Mouse (Mus musculus): ENCODE measurements around the gene Vmn1r12.
"Not testable (repeated sequence)": the region's sequence is repeated elsewhere in the genome, so short reads cannot be mapped to it uniquely, and the experiment has no call there.

The Vmn1r12 gene

GRCm38 (mm10) chr6:57156619-57157018 lies at the start of gene Vmn1r12:
TSS of gene Vmn1r12 (plus strand) at chr6:57156919.
- DNase-seq (ENCODE audit: low spot score in 2 of 2) = no peak

DNA sequence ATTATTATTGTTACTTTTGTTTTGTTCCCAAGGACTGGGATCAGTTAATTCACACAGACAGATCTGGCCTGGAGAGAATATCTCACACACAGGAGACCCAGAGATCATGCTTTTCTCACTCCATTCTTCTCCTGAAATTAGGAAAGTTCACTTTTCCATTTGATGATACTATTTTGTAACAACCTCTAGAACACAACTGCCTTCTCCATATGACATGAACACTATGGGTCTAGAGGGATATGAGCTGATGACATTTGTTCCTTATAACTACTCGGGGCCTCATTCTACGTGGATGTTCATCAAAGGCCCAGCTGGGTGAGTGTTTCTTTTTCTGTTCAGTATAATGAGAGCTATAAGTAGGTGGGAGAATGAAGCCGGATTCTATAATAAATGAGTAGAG lies 47.6 kb upstream of the Vmn1r12 start, which contains the start of gene Vmn1r10:
TSS of gene Vmn1r10 (plus strand) at position 301 of the 400 bp plus-strand sequence.
- DNase-seq (ENCODE audit: low spot score in 2 of 2) = no peak

DNA sequence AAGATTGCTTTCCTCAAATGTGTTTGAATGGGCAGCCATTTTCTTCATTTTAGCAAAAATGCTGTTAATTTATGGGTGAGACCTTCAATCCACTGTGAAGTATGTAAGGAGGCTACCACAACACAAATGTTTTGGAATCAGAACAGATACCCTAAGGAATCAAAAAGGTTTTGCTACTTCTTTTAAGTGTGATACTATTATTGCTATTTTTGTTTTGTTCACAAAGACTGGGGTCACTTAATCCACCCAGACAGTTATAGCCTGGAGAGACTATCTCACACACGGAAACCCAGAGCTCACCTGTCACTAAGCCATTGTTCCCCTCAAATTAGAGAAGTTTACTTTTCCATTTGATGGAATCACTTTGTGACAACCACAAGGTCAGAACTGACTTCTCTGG lies 23.6 kb upstream of the Vmn1r12 start, which contains the start of gene Vmn1r11:
TSS of gene Vmn1r11 (plus strand) at position 301 of the 400 bp plus-strand sequence.
- DNase-seq (ENCODE audit: low spot score in 2 of 2) = no peak

- DNase-seq (ENCODE audit: low spot score in 2 of 2) = not testable (repeated sequence)
Measured at GRCm38 (mm10) chr6:57190016-57190415, 33.3 kb downstream of the Vmn1r12 start.

DNA sequence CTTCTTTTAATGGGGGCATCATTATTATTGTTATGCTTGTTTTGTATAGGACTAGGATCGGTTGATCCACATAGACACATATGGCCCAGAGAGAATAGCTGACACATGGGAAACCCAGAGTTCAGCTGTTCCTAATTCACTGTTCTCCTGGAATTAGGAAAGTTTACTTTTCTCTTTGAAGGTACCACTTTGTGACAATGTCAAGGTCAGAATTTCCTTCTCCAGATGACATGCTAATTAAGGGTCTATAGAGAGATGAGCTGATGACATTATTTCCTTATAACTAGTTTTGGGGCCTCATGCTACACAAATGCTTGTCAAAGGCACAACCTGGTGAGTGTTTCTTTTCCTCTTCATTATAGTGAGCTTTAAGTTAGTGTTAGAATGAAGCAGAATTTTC lies 46.3 kb downstream of the Vmn1r12 start, which contains the start of gene Vmn1r13:
TSS of gene Vmn1r13 (plus strand) at position 301 of the 400 bp plus-strand sequence.
- DNase-seq (ENCODE audit: low spot score in 2 of 2) = not testable (repeated sequence)

Measured in frontal cortex, postnatal 36 days (tissue).